Mouse (Mus musculus) liver (tissue): ENCODE data around the gene Cdk12.

Experiments
- DNase-seq: peaks from one replicate; pipeline ENCODE4 v3.0.0-alpha.2; 2020; ENCODE audit warnings: mixed read lengths

The Cdk12 gene

DNA sequence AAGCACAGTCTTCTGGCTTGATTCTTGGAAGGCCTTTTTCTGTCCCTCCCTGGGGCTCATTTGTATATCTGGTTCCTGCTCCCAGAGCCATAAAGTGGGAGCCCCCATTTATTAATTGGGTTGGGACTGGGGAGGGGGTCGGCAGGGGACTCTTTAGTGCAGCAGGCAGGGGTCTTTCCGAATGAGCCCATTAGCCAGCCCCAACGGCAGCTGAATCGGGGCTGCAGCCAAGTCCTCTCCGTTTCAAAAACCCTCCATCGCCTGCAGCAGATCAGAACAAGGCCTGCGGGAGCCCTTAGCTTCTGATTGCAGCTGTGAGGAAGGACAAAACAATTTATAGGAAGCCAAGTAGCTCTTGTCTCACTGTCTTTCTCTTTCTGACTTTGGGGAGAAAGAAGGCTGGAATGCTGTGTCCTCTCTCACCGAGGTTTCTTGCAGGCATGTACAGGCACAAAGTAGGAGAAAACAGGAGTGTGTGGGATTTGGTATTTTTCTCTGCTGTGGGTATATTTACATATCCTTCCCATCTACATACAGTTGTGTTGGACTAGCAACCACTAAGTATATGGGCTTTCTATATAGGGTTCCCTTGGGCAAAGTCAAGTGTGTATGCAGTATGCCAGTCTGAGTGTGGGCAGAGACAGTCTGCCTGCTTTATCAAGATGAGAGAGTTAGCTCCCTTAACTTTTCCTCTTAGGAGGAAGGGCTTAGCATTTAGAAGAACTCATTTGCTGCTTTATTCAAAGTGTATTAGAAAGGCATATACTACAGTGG is 58.0 kb downstream of the Cdk12 start:
- DNase-seq: no peak

DNA sequence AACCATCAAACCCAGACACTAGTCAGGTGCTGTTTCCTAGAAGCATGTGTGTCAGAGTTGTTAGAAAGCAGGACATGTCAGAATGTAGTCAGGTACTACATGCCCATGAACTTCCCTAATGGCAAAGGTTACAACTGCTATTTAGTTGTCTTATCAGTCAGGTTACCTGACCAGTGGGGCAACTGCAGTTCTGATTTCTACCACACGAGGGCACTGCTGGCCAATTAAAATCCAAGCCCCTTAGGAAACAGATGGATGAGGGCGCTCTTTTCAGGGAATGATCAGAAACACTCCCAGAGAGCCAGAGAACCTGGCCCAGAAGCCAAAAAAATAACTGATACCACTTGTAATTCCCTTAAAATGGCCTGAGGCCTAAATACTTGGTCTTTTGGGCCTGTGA is 62.2 kb downstream of the Cdk12 start:
- DNase-seq: peak; percentile 80

DNA sequence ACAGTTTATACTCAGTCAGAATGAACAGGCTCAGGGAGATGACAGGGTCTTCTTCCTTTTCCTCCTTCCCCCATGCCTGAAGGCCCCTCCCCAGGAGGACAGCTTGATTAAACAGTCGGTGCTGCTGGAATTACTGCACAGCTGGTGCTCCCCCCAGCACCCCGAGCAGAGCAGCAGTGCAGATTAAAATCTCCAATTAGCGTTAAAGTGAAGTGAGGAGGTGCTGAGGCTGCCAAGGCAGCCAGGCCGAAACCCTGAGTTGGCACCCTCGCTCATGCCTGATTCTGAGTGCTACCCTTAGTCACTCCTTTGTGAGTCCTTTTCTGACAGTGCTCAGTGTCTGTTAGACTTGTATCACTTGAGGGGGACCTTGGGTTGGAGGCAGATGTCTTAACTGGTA is 63.0 kb downstream of the Cdk12 start:
- DNase-seq: no peak

DNA sequence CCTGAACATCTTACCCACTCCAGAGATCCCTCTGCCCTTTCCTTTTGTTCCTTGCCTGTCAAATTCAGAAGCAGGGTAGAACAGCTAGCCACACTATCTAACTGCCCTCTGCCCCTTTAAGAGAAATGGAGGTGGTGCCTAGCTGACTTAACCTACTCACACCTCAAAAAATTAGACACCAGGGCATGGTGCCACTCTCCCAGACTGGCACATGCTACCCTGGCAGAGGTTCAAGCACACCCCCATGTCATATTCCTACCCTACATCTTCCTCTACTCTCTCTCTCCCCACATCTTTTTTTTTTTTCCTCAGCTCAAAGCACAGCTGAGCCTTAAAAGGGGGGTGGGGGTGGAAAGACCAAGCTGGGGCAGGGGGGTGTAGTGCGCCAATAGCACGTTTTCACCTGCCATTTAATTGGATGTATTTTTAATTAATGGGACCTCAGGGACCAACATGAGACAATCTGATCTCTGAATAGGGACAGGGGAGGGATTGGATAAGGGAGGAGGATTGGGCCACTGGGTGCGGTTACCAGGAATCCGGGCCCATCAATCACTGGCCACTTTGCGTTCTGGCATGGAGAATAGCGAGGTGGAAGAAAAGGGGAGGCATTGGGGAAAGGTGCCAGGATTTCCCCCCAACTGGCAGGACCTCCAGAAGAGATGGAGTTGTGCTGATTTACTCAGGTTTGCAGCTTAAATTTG is 64.0 kb downstream of the Cdk12 start:
- DNase-seq: no peak

DNA sequence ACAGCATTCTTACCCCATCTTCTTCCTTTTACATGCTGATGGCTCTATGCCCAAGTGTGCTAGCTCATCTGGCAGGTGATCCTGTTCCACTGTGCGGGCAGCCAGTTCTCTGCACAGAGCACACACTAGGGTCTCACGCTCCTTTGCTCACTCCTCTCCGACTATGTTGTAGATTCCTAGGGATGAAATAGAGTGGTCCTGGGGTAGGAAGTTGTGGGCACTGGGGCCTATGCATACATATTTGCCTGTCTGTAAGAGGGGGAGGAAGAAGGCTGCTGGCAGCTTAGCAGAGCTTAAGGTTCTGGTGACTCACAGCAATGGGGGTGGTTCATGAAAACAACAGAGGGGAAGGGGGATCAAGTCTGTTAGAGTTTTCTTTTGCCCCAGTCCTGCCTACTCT is 67.2 kb downstream of the Cdk12 start:
- DNase-seq: no peak

GRCm38 (mm10) chr11:98270466-98270865 is 67.6 kb downstream of the Cdk12 start:
- no peak for DNase-seq

DNA sequence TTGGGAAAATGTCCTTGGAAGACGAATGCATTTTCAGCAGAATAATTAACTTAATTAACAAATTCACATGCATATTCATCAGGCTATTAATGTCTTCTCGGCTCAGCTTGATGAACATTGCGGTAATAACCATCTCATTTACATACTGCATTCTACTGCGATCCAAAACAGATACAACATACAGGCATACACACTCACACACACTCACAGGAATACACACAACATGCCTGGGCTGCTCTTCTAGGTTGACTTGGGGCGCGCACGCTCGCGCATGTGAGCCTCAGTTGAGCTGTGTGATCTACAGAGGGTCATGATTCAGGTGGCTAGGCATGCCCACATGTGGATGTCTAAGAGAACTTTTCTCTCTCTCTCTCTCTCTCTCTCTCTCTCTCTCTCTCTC is 80.9 kb downstream of the Cdk12 start:
- DNase-seq: no peak

DNA sequence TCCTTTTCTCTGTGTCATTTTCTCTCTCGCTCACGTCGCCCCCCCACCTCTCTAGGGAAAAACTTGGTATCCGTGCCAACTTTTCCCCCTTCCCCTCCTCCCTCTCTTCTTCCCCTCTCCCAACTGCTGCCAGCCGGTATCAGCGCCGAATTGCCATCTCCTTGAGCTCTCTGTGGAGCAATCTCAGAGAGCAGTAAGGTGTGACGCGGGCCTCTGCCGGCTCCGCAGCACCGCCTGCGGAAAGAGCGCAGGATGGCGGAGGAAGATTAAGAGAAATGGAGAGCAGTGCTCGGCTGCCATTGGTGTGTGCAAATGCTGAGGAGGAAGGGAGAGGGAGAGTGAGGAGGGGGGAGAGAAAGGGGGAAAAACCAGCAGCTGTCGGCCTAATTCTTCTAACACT is 81.4 kb downstream of the Cdk12 start:
- no peak for DNase-seq

- DNase-seq: no peak
These were observed 82.5 kb downstream of the Cdk12 start for GRCm38 (mm10) chr11:98285368-98285767.

DNA sequence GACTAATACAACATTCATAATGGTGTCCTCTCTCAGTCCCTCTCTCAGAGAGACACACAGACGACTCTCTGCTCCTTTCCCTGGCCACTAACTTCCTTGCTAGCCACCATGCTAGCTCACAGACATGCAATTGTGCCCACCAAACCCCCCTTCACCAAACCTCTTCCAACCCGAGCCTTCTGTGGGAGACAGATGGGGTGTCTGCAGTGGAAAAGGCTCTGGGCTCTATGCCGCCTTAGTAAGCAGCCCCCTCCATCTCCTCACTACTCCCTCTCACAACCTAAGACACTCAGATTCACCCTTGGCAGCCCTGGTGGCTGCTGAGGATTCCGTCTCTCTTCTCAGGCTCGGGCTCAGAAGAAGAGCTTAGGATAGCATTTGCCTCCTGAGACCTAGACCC is 84.7 kb downstream of the Cdk12 start:
- DNase-seq: no peak

DNA sequence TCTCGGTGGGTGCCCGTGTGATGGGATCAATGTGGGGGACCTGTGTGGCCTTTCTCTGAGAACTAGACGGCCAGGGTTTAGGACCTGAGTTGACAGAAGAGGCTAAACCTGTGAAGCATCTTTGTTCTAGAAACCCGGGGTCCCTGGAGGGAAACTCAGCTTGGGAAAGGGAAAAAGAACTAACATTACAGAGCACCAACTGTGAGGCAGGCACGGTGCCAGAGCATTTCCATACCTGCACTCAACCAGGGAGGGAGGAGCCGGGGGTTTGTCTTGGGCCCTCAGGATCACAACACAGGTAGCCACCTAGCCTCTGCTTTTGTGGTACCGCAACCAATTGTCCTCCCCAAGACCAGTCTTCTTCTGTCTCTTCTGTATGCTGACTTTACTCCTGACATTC is 85.1 kb downstream of the Cdk12 start:
- DNase-seq: no peak

DNA sequence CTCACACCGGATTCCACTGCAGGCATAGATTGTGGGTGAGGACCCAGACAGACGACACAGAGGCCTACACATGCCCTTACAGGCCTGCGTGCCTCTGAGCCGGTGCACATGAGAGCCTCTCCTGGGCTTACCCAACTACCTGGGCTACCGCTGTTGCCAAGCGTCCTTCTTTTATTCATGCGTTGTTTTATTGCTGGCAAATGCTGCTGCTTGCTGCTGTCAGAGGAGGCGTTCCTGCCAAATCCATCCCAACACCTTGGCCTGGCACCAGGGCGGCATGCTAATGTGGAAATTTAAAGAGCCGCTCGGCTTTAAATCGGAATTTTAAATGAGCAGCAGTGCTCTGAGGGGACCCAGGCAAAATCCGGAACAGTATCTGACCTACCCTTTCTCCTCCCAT is 87.0 kb downstream of the Cdk12 start:
- no peak for DNase-seq

DNA sequence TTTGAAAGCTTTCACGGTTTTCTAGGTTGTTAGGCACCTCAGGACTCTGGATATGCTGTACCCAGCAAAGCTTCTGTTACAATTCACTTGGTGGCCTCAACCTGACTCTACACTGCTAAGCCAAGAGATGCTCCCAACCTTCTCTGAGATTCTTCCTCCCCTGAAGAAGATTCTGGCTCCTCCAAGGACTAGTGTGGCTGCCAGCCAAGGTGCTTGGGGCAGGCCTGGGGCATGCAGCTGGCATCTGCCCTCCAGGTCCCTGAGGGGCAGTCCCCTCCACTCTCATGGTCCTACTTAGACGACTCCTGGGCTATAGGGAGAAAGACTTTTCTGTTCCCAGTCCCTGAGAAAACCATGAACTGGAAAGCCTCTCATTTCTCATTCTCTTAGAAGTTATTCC is 88.0 kb downstream of the Cdk12 start:
- no peak for DNase-seq

GRCm38 (mm10) chr11:98293070-98293469 is 90.2 kb downstream of the Cdk12 start:
- DNase-seq: no peak

DNA sequence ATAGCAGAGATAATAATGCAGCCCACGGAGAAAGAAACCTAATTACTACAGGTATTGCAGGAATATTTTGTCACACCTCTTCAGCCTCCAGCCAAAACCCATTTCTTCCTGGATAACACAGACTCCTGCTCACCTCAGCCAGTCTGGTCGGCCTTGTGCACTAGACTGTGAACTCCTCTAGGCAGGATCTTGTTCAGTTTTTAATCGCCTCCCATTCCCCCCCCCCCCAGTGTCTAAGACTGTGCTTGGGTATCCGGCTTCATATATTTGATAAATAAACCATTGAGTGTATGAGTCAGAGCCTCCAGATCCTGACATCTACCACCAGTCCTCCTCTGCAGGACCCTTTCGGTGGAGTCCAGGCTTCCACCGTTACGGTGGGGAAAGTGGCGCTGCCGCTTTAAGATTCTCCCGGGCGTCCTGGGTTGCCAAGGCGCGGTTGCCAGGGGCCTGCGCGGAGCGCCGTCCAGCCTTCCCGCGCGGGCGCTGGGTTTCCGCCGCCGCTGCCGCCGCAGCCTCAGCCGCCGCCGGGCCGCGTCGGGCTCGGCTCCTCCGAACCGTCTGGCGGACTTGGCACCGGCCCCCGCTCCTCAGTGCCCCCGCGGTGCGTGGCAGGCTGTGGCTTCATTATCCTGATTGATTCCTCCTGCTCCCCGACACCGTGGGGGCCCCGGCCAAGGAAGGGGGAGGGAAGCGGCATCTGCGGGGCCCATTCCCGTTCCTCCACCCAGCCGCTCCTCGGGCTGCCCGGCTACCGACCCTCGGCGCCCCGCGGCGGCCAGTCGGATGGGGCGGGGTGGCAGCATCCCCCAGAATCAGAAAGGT is 91.5 kb downstream of the Cdk12 start:
- peak; percentile 35 for DNase-seq

DNA sequence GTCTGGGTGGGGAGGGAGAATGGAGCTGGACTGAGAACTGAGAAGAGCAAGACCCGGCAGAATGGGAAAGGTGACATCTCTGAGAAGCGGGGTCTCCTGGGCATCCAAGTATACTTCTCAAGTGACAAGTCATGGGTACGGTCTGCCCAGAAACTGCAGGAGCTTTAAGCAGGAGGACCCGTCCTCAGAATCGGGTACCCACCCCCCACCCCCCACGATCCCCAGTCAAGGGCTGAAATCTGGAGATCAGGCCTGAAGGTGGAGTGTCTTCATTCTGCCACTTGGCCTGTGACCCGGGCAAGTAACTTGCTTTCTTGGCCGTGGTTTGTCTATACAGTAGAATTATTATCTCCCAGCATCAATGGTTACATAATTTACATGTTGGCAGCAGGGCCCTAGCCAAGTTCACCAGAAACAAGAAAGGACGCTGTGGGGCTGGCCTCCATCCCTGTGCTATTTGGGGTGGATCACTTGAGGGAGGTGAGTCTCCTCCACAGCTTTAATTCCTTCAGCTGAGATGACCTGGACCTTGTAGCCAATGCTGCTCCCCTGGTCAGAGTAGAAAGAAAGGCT is 92.2 kb downstream of the Cdk12 start:
- no peak for DNase-seq

- DNase-seq: no peak
These were observed 93.4 kb downstream of the Cdk12 start for GRCm38 (mm10) chr11:98296277-98296676.

- DNase-seq: no peak
These were observed 94.1 kb downstream of the Cdk12 start for GRCm38 (mm10) chr11:98296916-98297315.

DNA sequence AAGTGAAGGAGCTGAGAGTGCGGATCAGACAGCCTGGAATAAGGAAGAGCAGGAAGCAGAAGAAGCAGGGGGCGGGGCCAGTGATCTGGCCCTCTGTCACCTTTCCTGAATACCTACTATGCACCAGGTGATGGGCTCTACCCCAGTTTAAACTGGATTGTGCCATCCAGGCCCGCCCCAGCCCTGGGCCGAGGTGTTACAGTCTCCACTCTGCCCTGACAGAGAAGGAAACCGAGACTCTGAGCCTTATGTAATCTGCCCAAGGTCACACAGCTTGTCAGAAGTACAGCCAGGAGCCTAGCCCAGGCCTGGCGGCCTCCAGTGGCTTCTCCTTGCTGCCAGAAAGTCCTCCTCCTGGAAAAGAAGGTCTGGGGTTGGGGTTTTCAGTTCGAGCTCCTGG is 94.9 kb downstream of the Cdk12 start:
- DNase-seq: no peak

- no peak for DNase-seq
These were observed 95.8 kb downstream of the Cdk12 start for GRCm38 (mm10) chr11:98298484-98299205.

DNA sequence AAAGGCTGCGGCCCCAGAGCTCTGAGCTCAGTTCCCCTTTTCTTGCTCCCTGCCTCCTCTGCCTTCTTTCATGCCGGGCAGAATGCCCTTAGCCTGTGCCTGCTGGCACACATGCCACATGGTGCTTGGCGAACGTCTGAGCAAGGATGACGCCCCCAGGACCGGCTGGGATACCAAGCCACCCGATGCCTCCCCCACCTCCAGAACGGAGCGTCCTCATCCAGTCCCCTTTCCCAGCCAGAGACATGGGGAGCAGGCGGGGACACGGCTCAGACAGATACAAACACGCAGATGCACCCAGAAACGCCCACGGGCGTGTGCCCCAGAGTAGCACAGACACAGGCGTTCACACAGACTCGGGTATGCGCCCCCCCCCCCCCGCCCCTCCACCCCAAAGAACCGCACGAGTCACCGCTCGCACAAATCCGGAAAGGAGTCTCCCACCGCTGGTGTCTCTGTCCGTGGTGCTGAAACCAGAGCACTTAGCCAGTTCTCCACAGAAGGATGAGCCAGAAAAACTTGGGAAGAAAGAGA is 111.0 kb downstream of the Cdk12 start:
- DNase-seq: peak; percentile 67

GRCm38 (mm10) chr11:98317479-98317878 is 114.6 kb downstream of the Cdk12 start:
- DNase-seq: no peak
